Mouse (Mus musculus): Measurements from ENCODE around the gene Itsn1.
A peak's percentile ranks its signal among the peaks of the same experiment; 100 is the strongest.

The Itsn1 gene

DNA sequence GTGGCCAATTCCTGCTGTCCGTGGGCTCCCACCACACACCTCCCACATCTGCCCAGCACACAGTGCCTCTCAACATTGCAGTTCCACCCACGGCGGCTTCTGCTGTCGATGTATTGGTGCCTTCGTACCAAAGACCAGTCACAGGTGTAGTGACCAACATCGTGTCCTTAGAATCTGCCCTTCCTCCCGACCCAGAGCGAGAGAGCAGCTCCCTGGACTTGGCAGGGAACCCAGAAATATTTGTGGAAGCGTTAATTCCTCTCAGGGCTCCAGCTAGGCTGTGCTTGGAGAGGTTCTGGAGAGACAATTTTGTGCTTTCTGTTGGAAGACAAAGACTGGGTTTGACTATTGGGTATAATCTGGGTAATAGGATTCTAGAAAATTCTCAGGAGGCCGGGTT is 217.2 kb downstream of the Itsn1 start:
- DNase-seq (ENCODE audit: low read depth, low spot score) = no peak

GRCm38 (mm10) chr16:91947093-91947492 is 218.0 kb downstream of the Itsn1 start:
- DNase-seq (ENCODE audit: low read depth, low spot score) = no peak

DNA sequence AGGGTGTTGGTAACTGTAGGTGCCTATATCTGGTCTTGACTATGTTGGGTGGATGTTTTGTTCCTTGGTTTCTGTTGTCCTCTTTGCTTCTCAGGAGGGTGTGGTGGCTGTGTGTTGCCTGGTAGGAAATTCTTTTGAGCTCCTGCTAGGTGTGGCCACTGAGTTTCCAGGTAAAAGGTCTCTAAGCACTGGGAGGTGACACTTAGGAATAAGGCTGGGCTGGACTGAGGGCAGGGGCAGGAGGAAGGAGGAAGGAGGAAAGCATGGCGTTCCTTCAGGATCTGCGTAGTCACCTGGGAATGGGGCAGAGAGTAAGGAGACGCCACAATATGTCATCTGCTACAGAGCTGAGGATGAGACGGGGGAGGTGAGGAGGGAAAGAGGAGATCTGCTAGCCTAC is 224.9 kb downstream of the Itsn1 start:
- no peak for DNase-seq (ENCODE audit: low read depth, low spot score)

GRCm38 (mm10) chr16:91954766-91955165 is 225.7 kb downstream of the Itsn1 start:
- peak; percentile 39 for DNase-seq (ENCODE audit: low read depth, low spot score)

GRCm38 (mm10) chr16:91962204-91962893 is 233.3 kb downstream of the Itsn1 start:
- no peak for DNase-seq (ENCODE audit: low read depth, low spot score)

GRCm38 (mm10) chr16:91962894-91963555 is 233.9 kb downstream of the Itsn1 start:
- no peak for DNase-seq (ENCODE audit: low read depth, low spot score)

DNA sequence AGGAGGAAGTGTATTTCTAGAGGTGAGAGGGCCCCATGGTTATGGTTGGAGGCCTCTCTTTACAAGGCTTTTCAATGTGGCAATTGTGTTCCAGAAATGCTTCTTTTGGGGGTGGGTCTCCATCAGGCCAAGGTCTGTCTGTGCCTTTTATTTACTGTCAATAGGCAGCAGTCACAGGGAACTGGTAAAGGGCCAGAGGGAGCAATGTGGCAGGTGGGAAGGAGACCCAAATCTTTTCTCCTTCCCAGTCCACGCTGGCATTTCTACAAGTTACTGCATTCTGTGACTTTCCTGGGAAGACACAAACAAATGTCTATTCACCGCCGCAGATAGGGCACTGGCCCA is 234.4 kb downstream of the Itsn1 start:
- DNase-seq (ENCODE audit: low read depth, low spot score) = no peak

DNA sequence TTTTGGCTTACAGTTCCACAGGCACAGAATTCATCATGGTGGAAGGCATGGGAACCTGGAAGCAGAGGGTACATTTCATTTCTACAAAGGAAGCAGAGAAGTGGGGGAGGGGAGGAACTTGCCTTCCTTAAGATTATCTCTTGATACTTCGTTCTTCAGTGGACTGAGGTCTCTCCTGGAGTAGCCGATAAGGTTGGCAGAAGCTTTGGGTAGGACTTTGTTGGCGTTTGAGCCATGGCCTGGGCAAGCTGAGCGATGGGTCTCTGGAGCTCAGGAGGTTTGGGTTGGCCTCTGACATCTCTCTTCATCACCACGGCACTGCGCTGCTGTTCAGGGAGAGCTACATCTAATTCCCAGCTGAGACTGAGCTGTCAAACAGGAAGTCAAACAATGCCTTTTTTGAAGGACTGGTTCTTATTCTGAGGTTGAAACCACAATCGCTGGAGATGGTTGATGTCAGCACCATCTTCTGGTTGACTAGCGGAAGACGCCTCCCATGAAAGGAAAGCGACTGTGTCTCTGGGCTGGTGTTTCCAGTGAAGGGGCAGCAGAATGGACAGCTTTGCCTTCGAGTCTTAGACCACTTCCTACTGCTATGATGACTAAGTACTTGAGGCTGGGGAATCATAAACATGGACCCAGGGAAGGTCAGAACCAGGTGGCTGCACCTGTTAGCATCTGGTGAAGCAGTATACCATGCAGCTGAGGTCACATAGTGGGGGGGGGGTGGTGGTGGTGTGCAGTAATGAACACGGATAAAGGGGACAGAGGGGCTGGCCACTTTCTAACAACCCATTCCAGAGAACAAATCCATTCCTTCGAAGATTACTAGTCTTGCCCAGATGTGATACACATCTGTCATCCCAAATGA is 235.5 kb downstream of the Itsn1 start:
- DNase-seq (ENCODE audit: low read depth, low spot score) = no peak

- no peak for DNase-seq (ENCODE audit: low read depth, low spot score)
These were observed 239.6 kb downstream of the Itsn1 start for GRCm38 (mm10) chr16:91968725-91969124.

- no peak for DNase-seq (ENCODE audit: low read depth, low spot score)
These were observed 240.5 kb downstream of the Itsn1 start for GRCm38 (mm10) chr16:91969516-91970031.
